In the genomic region with DNA sequence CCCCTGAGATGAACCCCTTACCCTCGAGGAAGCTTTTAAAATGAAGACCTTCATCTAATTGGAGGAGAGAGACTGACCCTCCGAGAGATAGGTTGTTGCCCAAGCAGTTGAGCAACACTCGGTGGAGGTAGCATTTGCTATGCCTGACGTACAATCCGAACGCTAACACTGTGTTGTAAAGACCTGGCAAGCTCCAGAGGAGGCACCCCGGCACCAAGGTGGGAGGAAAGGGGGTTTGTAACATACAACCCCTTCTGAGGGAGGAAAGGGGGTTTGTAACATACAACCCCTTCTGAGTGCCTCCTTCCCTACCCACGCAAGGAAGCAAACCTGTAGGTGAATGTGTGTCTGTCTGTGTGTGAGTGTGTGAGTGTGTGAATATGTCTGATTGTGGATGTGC, we compare ENCODE assay signal across 20 mouse cellular contexts. TPM values are rescaled to one million over a fixed set of nuclear protein-coding genes. Genes with fewer than 3 reads are reported as not detected.
"Had no signal": no experiment of that assay in that cellular context is flagged by ENCODE, and none has a peak within 500 bp of the region (broad histone marks: within the 10 kb centered on the region; RNA-seq: fewer than 3 reads in every experiment).

No protein-coding gene starts in this region.

- H3K9me3 ChIP-seq: limb, embryonic 13.5 days; liver, embryonic 15.5 days; megakaryocyte, embryonic 14.5 days; midbrain, embryonic 12.5 days; neural tube, embryonic 12.5 days; stomach, embryonic 15.5 days had no signal

- H3K4me1 ChIP-seq: liver, embryonic 15.5 days; midbrain, embryonic 12.5 days; neural tube, embryonic 12.5 days; stomach, embryonic 15.5 days had no signal

- DNase-seq: kidney, adult 8-10 months; kidney, postnatal 4 days; lung, adult 2 months; lung, postnatal 14 days; right cerebral cortex, postnatal 14 days; thymus, adult 2 months; thymus, postnatal 36 days had no signal

- H3K4me3 ChIP-seq: layer of hippocampus, adult 2 months; limb, embryonic 13.5 days; liver, embryonic 15.5 days; megakaryocyte, embryonic 14.5 days; midbrain, embryonic 12.5 days; neural tube, embryonic 12.5 days; stomach, embryonic 15.5 days had no signal

- H3K27ac ChIP-seq: layer of hippocampus, adult 2 months; limb, embryonic 13.5 days; liver, embryonic 15.5 days; macrophage; midbrain, embryonic 12.5 days; neural tube, embryonic 12.5 days; stomach, embryonic 15.5 days had no signal

- H3K9ac ChIP-seq: limb, embryonic 13.5 days; liver, embryonic 15.5 days; midbrain, embryonic 12.5 days; neural tube, embryonic 12.5 days; stomach, embryonic 15.5 days had no signal

- H3K36me3 ChIP-seq: limb, embryonic 13.5 days; liver, embryonic 15.5 days; midbrain, embryonic 12.5 days; neural tube, embryonic 12.5 days; stomach, embryonic 15.5 days had no signal

- H3K4me2 ChIP-seq: limb, embryonic 13.5 days; liver, embryonic 11.5 days; liver, embryonic 15.5 days; midbrain, embryonic 12.5 days; neural tube, embryonic 12.5 days; stomach, embryonic 15.5 days had no signal

- ATAC-seq: intestine, postnatal 0 days had no signal

- H3K27me3 ChIP-seq: limb, embryonic 13.5 days; liver, embryonic 15.5 days; midbrain, embryonic 12.5 days; neural tube, embryonic 12.5 days; stomach, embryonic 15.5 days had no signal

RNA-seq across cellular contexts. Expression of gene Epx, which starts 3.6 kb away (rescaled TPM):
- polyA plus RNA-seq: intestine, postnatal 0 days; macrophage; midbrain, embryonic 12.5 days; neural tube, embryonic 12.5 days; testis, adult 2 months had no signal

RNA-seq across cellular contexts. Expression of gene Olfr462, which starts 20.3 kb away (rescaled TPM):
- polyA plus RNA-seq: intestine, postnatal 0 days; kidney, embryonic 16.5 days; limb, embryonic 13.5 days; liver, embryonic 11.5 days; liver, embryonic 15.5 days; lung, adult 2 months; macrophage; midbrain, embryonic 12.5 days; neural tube, embryonic 12.5 days; spleen, adult 2 months; stomach, embryonic 15.5 days; testis, adult 2 months; thymus, adult 2 months had no signal

RNA-seq across cellular contexts. Expression of gene Olfr463, which starts 25.4 kb away (rescaled TPM):
- polyA plus RNA-seq: intestine, postnatal 0 days; kidney, embryonic 16.5 days; limb, embryonic 13.5 days; liver, embryonic 11.5 days; liver, embryonic 15.5 days; lung, adult 2 months; macrophage; midbrain, embryonic 12.5 days; neural tube, embryonic 12.5 days; spleen, adult 2 months; stomach, embryonic 15.5 days; testis, adult 2 months; thymus, adult 2 months had no signal

RNA-seq across cellular contexts. Expression of gene Lpo, which starts 43.7 kb away (rescaled TPM):
- polyA plus RNA-seq: liver, embryonic 11.5 days; lung, adult 2 months; macrophage had no signal
